Mouse (Mus musculus): ENCODE results near the gene Plagl2.

GRCm38 (mm10) chr2:153263053-153263452, 21.8 kb upstream of the Plagl2 start:
- TF ChIP-seq CTCF (IDR thresholded peaks at IDR 0.05) (no peak), EP300 (IDR thresholded peaks at IDR 0.05) (no peak)
